Mouse (Mus musculus) adrenal gland, adult 8-10 months (tissue): ENCODE results near the gene Lsm7. TPM values are rescaled to one million over a fixed set of nuclear protein-coding genes. Genes with fewer than 3 reads are reported as not detected.

Source experiments
- DNase-seq: peaks from one replicate; pipeline ENCODE4 v3.0.0; 2022
- total RNA-seq, 4 experiments: library from RNA; stranded (reverse); gene quantifications; 2 replicates each; pipeline ENCODE4 v1.2.4; 2022

The Lsm7 gene
- total RNA-seq: 10 to 100 TPM; 27.4 to 54.4 (median 34.0) TPM

GRCm38 (mm10) chr10:80854913-80855748 is at the start of gene Lsm7, which contains the start of gene Sppl2b:
TSS of gene Lsm7 (minus strand) at chr10:80855209.
TSS of gene Sppl2b (plus strand) at chr10:80855275.
- DNase-seq: peak; percentile 94

- DNase-seq: no peak
These were observed 49.7 kb upstream of the Lsm7 start for GRCm38 (mm10) chr10:80904709-80905108.

- no peak for DNase-seq
These were observed 49.1 kb upstream of the Lsm7 start for GRCm38 (mm10) chr10:80904004-80904693.

- no peak for DNase-seq
These were observed 48.3 kb upstream of the Lsm7 start for GRCm38 (mm10) chr10:80903282-80903681.

- no peak for DNase-seq
These were observed 47.4 kb upstream of the Lsm7 start for GRCm38 (mm10) chr10:80902273-80902940.

- DNase-seq: no peak
These were observed 46.6 kb upstream of the Lsm7 start for GRCm38 (mm10) chr10:80901409-80902272.

GRCm38 (mm10) chr10:80900318-80901247 is 45.6 kb upstream of the Lsm7 start, which contains the start of gene Timm13:
TSS of gene Timm13 (minus strand) at chr10:80900969.
- peak; percentile 100 for DNase-seq

- DNase-seq: no peak
These were observed 44.7 kb upstream of the Lsm7 start for GRCm38 (mm10) chr10:80899591-80900317.

- DNase-seq: no peak
These were observed 44.1 kb upstream of the Lsm7 start for GRCm38 (mm10) chr10:80899074-80899473.

GRCm38 (mm10) chr10:80897861-80898510 is 43.0 kb upstream of the Lsm7 start:
- DNase-seq: no peak

GRCm38 (mm10) chr10:80896581-80897485 is 41.8 kb upstream of the Lsm7 start:
- no peak for DNase-seq

GRCm38 (mm10) chr10:80895697-80896096 is 40.7 kb upstream of the Lsm7 start:
- DNase-seq: no peak

- no peak for DNase-seq
These were observed 40.1 kb upstream of the Lsm7 start for GRCm38 (mm10) chr10:80895100-80895499.

GRCm38 (mm10) chr10:80887181-80887580 is 32.2 kb upstream of the Lsm7 start:
- peak; percentile 84 for DNase-seq

- peak; percentile 51 for DNase-seq
These were observed 26.3 kb upstream of the Lsm7 start for GRCm38 (mm10) chr10:80881301-80881700.

GRCm38 (mm10) chr10:80880901-80881300 is 25.9 kb upstream of the Lsm7 start:
- DNase-seq: no peak

- DNase-seq: no peak
These were observed 25.2 kb upstream of the Lsm7 start for GRCm38 (mm10) chr10:80880131-80880641.

GRCm38 (mm10) chr10:80876594-80876993 is 21.6 kb upstream of the Lsm7 start:
- no peak for DNase-seq
